Mouse (Mus musculus) spleen, postnatal 4 days (tissue): ENCODE data around the gene Trappc2.

ENCODE experiments used
- DNase-seq, 2 experiments: peaks; one replicate each; pipeline ENCODE4 v3.0.0; 2022; ENCODE audit warnings: low spot score in 2 of 2

Trappc2 gene

GRCm38 (mm10) chrX:166440036-166440615 lies at the start of gene Trappc2:
TSS of gene Trappc2 (plus strand) at chrX:166440574.
- DNase-seq: no peak

- no peak for DNase-seq
Observed at GRCm38 (mm10) chrX:166393753-166394152, 46.6 kb upstream of the Trappc2 start.

GRCm38 (mm10) chrX:166407865-166408264 lies 32.5 kb upstream of the Trappc2 start:
- no peak for DNase-seq

- peak in 1 of 2 experiments; percentile 12 for DNase-seq
Observed at GRCm38 (mm10) chrX:166416196-166416595, 24.2 kb upstream of the Trappc2 start.

- no peak for DNase-seq
Observed at GRCm38 (mm10) chrX:166434812-166435211, 5.6 kb upstream of the Trappc2 start.

- DNase-seq: peak; percentile 87 to 93
Observed at GRCm38 (mm10) chrX:166440616-166441063, 266 bp downstream of the Trappc2 start, which contains the start of gene Ofd1. TSS of gene Ofd1 (minus strand) at chrX:166440704.

GRCm38 (mm10) chrX:166444552-166444951 lies 4.2 kb downstream of the Trappc2 start:
- DNase-seq: no peak

GRCm38 (mm10) chrX:166453532-166453931 lies 13.2 kb downstream of the Trappc2 start:
- no peak for DNase-seq

GRCm38 (mm10) chrX:166454331-166454730 lies 14.0 kb downstream of the Trappc2 start:
- no peak for DNase-seq

- DNase-seq: no peak
Observed at GRCm38 (mm10) chrX:166455525-166455924, 15.2 kb downstream of the Trappc2 start.

- no peak for DNase-seq
Observed at GRCm38 (mm10) chrX:166468321-166468720, 27.9 kb downstream of the Trappc2 start.

GRCm38 (mm10) chrX:166472612-166473011 lies 32.2 kb downstream of the Trappc2 start:
- no peak for DNase-seq

- no peak for DNase-seq
Observed at GRCm38 (mm10) chrX:166477393-166477792, 37.0 kb downstream of the Trappc2 start.

- DNase-seq: no peak
Observed at GRCm38 (mm10) chrX:166478631-166479364, 38.4 kb downstream of the Trappc2 start.

- peak; percentile 92 to 93 for DNase-seq
Observed at GRCm38 (mm10) chrX:166479365-166479983, 39.1 kb downstream of the Trappc2 start, which contains the start of gene Rab9. TSS of gene Rab9 (minus strand) at chrX:166479867.

GRCm38 (mm10) chrX:166495052-166495451 lies 54.7 kb downstream of the Trappc2 start:
- no peak for DNase-seq

- DNase-seq: no peak
Observed at GRCm38 (mm10) chrX:166497771-166498170, 57.4 kb downstream of the Trappc2 start.

GRCm38 (mm10) chrX:166499496-166500190 lies 59.3 kb downstream of the Trappc2 start:
- DNase-seq: no peak
